Mouse (Mus musculus) lung, adult 2 months (tissue): ENCODE measurements around the gene Actl7a.

Source experiments
- CTCF ChIP-seq: fragments of 200-500 bp; IDR thresholded peaks from 2 replicates; pipeline ENCODE4 v1.5.1; 2011; ENCODE audit warnings: mild to moderate bottlenecking, low read length, control low read depth; ENCODE audit not compliant: insufficient read depth
- POLR2A ChIP-seq: fragments of 200-500 bp; IDR thresholded peaks from 2 replicates; pipeline ENCODE4 v1.6.1; 2011; ENCODE audit warnings: low read depth, mild to moderate bottlenecking, control low read depth, low read length, borderline replicate concordance; ENCODE audit errors: extremely low read depth

DNA sequence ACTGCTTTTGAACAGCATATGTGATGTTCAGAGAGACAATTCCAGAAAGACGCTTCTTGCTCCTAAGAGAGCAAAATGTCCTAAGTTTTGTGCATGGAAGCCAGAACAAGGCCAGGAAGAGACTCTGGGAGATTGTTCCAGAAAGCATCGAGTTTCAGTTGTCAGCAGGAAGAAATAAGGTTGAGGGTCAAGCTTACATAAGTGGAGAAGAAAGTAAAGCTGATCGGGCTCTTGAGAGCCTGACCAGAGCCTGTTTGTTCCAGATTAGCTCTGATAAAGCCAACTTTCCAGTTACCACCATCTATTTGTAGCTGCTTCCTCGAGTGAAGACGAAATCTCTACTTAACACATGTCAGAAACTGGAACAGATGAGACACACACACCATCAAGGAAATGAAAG, 44.5 kb upstream of the Actl7a start:
- TF ChIP-seq CTCF (no peak), POLR2A (no peak)
